Mouse (Mus musculus) stomach, embryonic 15.5 days (tissue): ENCODE results near the gene Syne2. TPM values are rescaled to one million over a fixed set of nuclear protein-coding genes. Genes with fewer than 3 reads are reported as not detected.
A peak's percentile ranks its signal among the peaks of the same experiment; 100 is the strongest.

Experiments
- ATAC-seq: fragments of 200-750 bp; cut with Nextera tagmentation; 2 replicates; pipeline ENCODE4 v1.8.0; 2017; ENCODE audit warnings: low read depth, moderate number of reproducible peaks, moderate TSS enrichment; ENCODE audit not compliant: insufficient read depth, low FRiP score
- H3K27ac ChIP-seq: fragments of 300-500 bp; sonication (generic); 2 replicates; pipeline ENCODE4 v1.5.1; 2015; ENCODE audit warnings: mild to moderate bottlenecking, inconsistent platforms
- H3K27me3 ChIP-seq: fragments of 300-500 bp; sonication (generic); replicated peaks from 2 replicates; pipeline ENCODE4 v1.6.1; 2015; ENCODE audit warnings: inconsistent platforms
- H3K36me3 ChIP-seq: fragments of 300-500 bp; sonication (generic); 2 replicates; pipeline ENCODE4 v1.6.1; 2015; ENCODE audit warnings: inconsistent platforms
- H3K4me1 ChIP-seq: fragments of 300-500 bp; sonication (generic); 2 replicates; pipeline ENCODE4 v1.6.1; 2015; ENCODE audit warnings: inconsistent platforms
- H3K4me2 ChIP-seq: fragments of 300-500 bp; sonication (generic); 2 replicates; pipeline ENCODE4 v1.6.1; 2015; ENCODE audit warnings: mild to moderate bottlenecking, inconsistent platforms
- H3K4me3 ChIP-seq: fragments of 300-500 bp; sonication (generic); replicated peaks from 2 replicates; pipeline ENCODE4 v1.5.1; 2015; ENCODE audit warnings: inconsistent platforms
- H3K9ac ChIP-seq: fragments of 300-500 bp; sonication (generic); 2 replicates; pipeline ENCODE4 v1.6.1; 2015; ENCODE audit warnings: inconsistent platforms
- H3K9me3 ChIP-seq: fragments of 300-500 bp; sonication (generic); 2 replicates; pipeline ENCODE4 v1.6.1; 2016; ENCODE audit warnings: inconsistent platforms
- WGBS: fragments of 180-500 bp; shearing (Covaris S2); methylation state at CpG from one replicate; pipeline ENCODE4 v1.1.7; 2015; 5-methylcytosine and 5-hydroxymethylcytosine counted together
- polyA plus RNA-seq: library from polyadenylated mRNA; unstranded; fragments of >200 nt; fragmentation: Nextera tagmentation; extraction: Ambion mirVana; gene quantifications from 2 replicates; pipeline ENCODE4 v1.2.1, GENCODE M21; 2015

Syne2 gene
- polyA plus RNA-seq, 1 experiment from 2014 or later: 49.2 TPM

DNA sequence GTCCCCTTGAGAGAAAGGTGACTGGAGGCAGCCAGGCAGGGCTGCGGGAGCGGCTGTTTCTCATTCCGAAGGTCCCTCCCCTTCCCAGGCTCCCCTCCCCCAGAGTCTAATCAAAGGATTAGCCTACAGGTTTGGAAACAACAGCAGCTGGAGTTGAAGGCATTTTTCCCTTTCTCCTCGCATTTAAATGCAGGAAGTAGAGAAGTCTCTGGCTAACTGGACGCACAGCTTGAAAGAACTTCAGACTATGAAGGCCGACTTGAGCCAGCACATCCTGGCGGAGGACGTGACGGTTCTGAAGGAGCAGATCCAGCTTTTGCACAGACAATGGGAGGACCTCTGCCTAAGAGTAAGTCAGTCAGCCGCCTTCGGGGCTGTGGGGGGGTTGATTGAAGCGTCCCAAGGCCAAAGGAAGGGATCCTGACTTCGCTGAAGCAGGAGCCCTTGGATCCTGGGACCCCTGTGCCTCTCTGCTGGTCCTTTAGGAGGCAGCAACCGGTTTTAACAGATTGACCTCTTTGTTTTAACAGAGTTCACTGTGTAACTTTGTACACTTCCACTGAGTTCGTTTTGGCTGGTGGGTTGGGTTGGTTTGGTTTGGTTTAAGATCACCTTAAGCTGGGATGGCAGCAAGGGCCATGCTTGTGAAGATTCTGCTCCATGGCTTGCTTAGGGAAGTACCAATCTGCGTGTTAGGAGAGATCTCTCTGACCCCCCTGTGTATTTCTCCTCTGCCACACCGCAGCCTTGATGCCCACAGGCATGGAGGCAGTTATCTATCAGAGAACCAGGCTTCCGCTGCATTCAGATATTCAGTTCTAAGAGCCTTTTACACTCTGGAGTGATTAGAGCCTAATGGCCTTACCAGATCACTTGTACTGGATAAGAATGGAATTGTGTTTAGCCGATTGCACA, 254.3 kb downstream of the Syne2 start:
- H3K4me2 ChIP-seq: peak overlapping the region; percentile 17; the same call in 1 of the 2 replicates
- WGBS: 31% methylated on average over 19 of the region's 19 CpGs
- no peak; the same call in 1 of the 2 replicates for ATAC-seq

DNA sequence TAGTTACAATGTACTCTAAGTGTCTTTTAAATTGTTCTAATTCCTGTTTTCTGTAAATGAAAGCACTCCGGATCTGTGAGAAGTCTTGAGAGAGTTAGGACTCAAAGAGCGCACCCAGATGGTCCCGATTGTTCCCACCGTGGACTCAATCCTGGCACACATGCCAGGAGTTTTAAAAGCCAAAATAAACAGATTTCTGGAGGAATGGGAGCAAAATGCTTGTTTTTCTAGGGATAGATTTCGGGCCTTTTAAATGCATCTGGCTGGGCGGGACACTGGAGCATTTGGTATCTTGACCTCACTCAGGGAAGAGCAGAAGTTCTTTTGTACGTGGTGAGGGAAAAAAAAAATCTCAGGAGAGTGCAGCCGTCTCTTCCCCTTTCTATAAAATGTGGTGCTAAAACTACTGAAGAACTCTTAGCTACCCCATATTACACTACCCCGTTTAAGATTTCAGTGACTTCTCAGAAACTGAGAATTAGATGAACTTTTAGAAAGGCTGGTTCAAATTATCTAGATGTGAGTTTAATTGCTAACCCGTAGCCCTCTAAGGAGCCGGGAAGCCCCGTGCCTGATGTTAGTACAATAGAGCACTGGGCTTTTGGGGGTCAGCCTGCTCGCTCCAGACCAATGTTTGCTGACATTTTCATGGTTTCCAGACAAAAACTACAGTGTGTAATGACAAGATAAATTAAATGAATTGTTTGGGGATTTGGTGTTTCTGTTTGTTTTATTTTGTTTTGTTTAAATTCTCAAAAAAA, 255.3 kb downstream of the Syne2 start:
- no peaks in the 10 kb centered on the region for H3K9me3 ChIP-seq
- no peak overlapping the region for H3K27ac ChIP-seq
- no peaks in the 10 kb centered on the region for H3K27me3 ChIP-seq
- H3K4me3 ChIP-seq: no peak overlapping the region
- no peak for ATAC-seq
- H3K4me1 ChIP-seq: no peaks in the 10 kb centered on the region
- no peak overlapping the region; the same call in 1 of the 2 replicates for H3K4me2 ChIP-seq
- no peak overlapping the region for H3K9ac ChIP-seq
- 42% methylated on average over 13 of the region's 13 CpGs for WGBS
- peaks cover 7% of the 10 kb centered on the region; the same call in 1 of the 2 replicates for H3K36me3 ChIP-seq

More for the DNA sequence above, 254.3 kb downstream of the Syne2 start:
- Histone ChIP-seq H3K27me3 (no peaks in the 10 kb centered on the region), H3K4me3 (0 out of 2 replicates have a peak overlapping the region, but pooled peaks have one; percentile 0), H3K9me3 (no peaks in the 10 kb centered on the region), H3K27ac (peak overlapping the region; percentile 23; the same call in 1 of the 2 replicates), H3K9ac (no peak overlapping the region), H3K36me3 (peaks cover 7% of the 10 kb centered on the region; the same call in 1 of the 2 replicates), H3K4me1 (no peaks in the 10 kb centered on the region)

DNA sequence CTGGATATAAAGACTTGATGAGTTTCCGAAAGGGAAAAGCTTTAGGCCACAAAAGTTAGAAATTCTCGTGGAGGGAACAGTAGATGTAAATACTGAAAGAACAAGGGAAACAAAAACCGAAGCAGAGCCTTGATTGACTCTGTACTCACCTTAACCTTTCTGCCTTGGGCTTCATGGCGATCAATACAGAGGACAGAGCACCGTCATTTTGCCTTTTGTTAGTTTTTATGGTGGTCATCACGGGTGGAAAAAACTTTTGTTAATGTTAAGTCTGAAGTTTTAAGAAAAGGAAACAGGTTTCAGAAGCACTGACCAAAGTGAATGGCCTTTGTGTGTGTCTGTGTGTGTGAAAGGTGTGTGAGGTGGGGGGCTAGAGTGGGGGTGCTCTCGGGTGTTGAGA, 256.0 kb downstream of the Syne2 start:
- Histone ChIP-seq H3K9me3 (no peaks in the 10 kb centered on the region), H3K4me2 (no peak overlapping the region), H3K27me3 (no peaks in the 10 kb centered on the region), H3K4me1 (no peaks in the 10 kb centered on the region), H3K27ac (no peak overlapping the region), H3K36me3 (peaks cover 7% of the 10 kb centered on the region; the same call in 1 of the 2 replicates), H3K4me3 (no peak overlapping the region), H3K9ac (no peak overlapping the region)
- 67% methylated on average over 7 of the region's 7 CpGs for WGBS
- ATAC-seq: no peak

DNA sequence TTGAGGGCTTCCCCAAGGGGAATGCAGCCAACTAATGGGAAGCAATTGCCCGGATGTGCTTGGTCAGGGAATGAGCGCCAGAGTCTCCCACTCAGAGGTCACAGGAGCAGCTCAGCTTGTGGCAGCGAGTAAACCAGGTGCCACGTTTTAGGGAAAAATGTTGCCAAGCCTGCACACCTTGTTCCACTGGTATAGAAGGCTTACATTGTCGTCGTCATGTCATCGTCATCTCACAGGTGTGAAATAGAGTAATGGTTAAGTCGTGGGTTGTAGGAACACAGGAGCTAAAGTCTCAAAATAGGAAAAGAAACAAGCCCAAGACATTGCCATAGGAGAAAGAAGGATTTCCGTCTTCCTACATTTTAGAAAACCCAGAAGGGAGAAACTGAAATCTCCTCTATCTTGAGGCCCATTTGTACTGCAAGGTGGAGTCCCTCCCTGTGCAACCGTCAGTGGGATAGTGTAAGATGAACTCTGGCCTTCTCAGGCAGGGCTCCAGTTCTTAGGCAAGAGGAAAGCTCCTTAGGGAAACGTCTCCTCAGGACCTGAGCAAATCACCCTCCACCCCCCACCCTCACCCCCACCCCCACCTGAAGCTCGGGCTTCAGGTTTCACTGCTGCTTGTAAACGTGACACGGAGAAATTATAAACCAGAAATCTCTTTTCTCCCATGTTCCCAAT, 263.1 kb downstream of the Syne2 start:
- H3K36me3 ChIP-seq: no peaks in the 10 kb centered on the region
- no peaks in the 10 kb centered on the region for H3K9me3 ChIP-seq
- ATAC-seq: no peak
- peak overlapping the region; percentile 49 for H3K4me2 ChIP-seq
- H3K4me3 ChIP-seq: no peak overlapping the region; the same call in 1 of the 2 replicates
- 40% methylated on average over 14 of the region's 14 CpGs for WGBS
- H3K4me1 ChIP-seq: peaks cover 3% of the 10 kb centered on the region; the same call in 1 of the 2 replicates
- no peak overlapping the region for H3K27ac ChIP-seq
- H3K9ac ChIP-seq: no peak overlapping the region
- H3K27me3 ChIP-seq: no peaks in the 10 kb centered on the region

DNA sequence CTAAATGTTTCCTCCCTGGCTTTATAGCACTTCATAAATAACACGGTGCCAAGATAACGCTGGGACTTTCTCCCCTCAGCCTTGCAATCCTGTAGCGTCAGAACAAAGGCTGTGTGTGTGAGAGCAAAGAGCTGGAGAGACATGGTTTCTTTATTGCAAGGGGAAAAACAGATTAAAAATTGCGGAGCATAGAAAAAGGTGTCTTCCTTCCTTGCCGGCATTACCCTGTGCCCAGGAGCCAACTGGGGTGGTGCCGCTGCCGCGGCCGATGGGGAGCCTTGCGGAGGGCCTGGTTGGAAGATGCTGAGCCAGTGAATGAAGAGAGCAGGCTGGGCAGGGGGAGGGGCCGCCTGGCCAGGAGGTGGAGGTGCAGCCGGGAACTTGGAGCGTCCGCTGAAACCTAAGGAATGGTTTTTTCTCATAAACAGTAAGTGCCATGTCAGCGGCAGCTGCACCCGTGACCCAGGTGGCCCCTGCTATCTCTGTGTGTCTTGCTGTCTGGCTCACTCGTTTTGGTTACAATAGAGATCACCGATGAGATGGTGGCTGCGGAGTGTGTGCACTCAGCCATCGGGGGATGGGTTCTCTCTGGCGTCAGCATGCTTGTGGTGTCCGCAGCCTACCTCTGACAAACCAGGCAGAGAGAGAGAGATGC, 263.8 kb downstream of the Syne2 start:
- Histone ChIP-seq H3K4me1 (peaks cover 3% of the 10 kb centered on the region; the same call in 1 of the 2 replicates), H3K9ac (no peak overlapping the region), H3K9me3 (no peaks in the 10 kb centered on the region), H3K27me3 (no peaks in the 10 kb centered on the region), H3K36me3 (no peaks in the 10 kb centered on the region), H3K4me3 (peak overlapping the region; percentile 20), H3K27ac (no peak overlapping the region), H3K4me2 (peak overlapping the region; percentile 49)
- 10% methylated on average over 22 of the region's 22 CpGs for WGBS
- ATAC-seq: peak; percentile 67; the same call in 1 of the 2 replicates

DNA sequence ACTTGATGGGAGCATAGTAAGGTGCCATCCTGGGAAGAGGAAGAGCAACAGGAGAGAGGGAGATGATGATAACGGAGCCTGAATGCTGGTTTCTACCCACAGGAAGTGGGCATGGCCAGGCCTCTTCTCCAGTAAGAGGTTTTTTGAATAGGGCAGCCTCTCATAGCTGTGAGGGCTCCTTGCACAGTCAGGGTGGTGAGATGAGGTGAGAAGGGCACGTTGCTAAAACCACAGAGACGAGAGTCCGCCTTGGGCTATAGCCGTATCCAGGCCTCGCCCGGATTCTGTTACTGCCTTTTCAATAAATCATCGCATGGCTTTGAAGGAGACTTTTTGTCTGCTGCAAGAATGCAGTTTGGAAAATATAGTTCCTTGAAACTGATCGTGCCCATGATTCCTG, 267.1 kb downstream of the Syne2 start:
- H3K4me1 ChIP-seq: peaks cover 3% of the 10 kb centered on the region; the same call in 1 of the 2 replicates
- H3K4me2 ChIP-seq: no peak overlapping the region
- no peak for ATAC-seq
- H3K36me3 ChIP-seq: no peaks in the 10 kb centered on the region
- no peaks in the 10 kb centered on the region for H3K27me3 ChIP-seq
- no peaks in the 10 kb centered on the region for H3K9me3 ChIP-seq
- H3K9ac ChIP-seq: no peak overlapping the region
- 75% methylated on average over 9 of the region's 9 CpGs for WGBS
- no peak overlapping the region for H3K27ac ChIP-seq
- H3K4me3 ChIP-seq: no peak overlapping the region

DNA sequence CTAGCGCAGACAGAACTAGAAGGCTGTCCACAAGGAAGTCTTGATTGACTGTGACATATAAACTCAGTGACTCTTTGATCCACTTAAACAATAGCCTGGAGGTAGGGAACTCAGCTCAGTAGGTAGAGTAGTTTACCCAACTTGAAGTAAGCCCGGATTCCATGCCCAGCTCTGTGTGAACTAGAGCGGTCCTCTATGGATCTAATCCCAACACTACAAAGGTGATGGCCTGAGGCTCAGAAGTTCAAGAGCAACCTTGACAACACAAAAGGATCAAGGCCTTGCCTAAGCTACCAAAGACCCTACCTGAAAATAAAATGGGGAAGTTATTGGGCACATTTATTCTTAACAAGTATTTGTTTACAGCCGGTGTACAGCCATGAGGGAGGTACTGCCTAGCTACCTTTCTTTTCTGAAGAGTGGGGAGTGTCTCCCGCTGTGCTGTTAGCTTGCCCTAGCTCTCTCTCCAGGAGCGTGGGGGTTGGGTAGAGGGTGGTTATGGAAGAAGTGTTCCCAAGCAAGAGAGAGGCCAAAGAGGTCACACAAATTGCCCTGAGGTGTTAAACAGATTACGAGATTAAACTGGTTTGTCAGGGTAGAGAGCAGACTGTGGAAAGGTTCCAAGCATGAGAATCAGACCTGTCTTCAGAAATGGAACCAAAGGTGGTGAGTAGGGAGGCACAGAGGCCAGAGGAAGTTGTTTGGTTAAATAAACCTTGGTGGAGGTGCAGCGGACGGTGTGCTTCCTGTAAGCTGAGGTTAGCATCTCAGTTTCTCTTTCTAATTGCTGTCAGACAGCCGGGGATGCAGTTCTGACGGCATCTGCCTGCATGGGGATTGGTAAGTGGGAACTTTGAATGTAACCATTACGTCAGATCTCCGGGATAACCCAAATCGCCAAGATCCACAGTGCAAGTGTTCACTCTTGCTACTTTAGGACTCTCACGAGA, 268.3 kb downstream of the Syne2 start:
- 65% methylated on average over 15 of the region's 15 CpGs for WGBS
- Histone ChIP-seq H3K4me1 (peaks cover 3% of the 10 kb centered on the region; the same call in 1 of the 2 replicates), H3K27me3 (no peaks in the 10 kb centered on the region), H3K9me3 (no peaks in the 10 kb centered on the region), H3K9ac (no peak overlapping the region), H3K36me3 (no peaks in the 10 kb centered on the region), H3K4me2 (no peak overlapping the region), H3K27ac (no peak overlapping the region), H3K4me3 (no peak overlapping the region)
- no peak for ATAC-seq

DNA sequence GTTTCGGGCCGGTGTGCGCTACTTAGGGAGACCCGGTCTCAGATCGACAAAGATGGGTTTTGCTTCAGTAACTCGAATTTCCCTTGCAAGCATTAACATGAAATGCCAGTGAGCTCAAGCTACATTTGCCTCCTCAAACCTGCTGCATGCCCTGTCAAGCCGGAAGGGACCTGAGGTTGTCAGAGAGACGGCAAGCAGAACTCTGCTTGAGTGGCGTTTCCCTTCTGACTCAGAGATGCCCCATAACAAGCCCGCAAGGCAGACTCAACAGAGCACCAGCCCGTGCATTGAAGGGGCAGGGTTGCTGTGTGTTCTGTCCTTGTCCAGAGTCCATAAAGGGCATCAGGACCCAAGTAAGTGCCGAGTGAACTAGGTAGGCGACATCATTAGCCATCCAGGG, 269.1 kb downstream of the Syne2 start:
- H3K4me1 ChIP-seq: no peaks in the 10 kb centered on the region
- no peak overlapping the region for H3K4me3 ChIP-seq
- no peak for ATAC-seq
- no peak overlapping the region for H3K27ac ChIP-seq
- H3K27me3 ChIP-seq: no peaks in the 10 kb centered on the region
- no peaks in the 10 kb centered on the region for H3K36me3 ChIP-seq
- WGBS: 81% methylated on average over 13 of the region's 13 CpGs
- no peaks in the 10 kb centered on the region for H3K9me3 ChIP-seq
- no peak overlapping the region for H3K9ac ChIP-seq
- no peak overlapping the region for H3K4me2 ChIP-seq

DNA sequence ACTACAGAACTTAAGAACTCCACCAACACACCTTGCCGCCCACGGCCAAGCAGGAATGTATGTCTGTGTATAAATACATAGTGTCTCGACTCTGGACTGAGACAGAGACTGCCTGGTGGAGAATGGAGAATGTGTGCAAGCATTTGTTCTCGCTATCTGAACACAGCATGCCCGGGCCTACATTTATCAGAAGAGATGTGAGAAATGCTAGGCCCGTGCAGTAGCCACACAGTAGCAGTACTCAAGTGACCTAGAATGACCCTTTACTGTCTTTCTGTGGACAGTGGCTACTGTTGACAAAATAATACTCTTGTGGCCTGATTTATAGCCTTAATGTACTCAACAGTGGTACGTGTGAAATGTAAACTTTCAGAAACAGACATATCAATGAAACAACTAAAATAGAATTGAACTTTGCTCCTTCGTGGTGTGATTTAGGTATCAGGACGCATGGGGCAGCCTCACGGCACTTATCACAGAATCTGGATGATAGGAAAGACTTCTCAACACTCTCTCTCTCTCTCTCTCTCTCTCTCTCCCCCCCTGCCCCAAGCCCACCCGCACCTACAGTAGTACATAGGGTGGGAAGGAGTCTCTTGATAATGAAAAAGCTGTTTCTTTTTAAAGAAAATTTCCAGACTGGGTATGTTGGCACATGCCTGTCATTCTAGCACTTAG, 275.0 kb downstream of the Syne2 start:
- Histone ChIP-seq H3K27me3 (no peaks in the 10 kb centered on the region), H3K36me3 (peaks cover 20% of the 10 kb centered on the region), H3K9ac (no peak overlapping the region), H3K4me2 (no peak overlapping the region), H3K4me3 (no peak overlapping the region), H3K9me3 (no peaks in the 10 kb centered on the region), H3K27ac (no peak overlapping the region), H3K4me1 (no peaks in the 10 kb centered on the region)
- 67% methylated on average over 11 of the region's 11 CpGs for WGBS
- no peak; the same call in 1 of the 2 replicates for ATAC-seq
